Mouse (Mus musculus) liver, embryonic 14.5 days (tissue): ENCODE measurements at regions not wholly inside any gene's neighbourhood (a gene's known extent, or its start where the extent isn't known, plus 50 kb on each side); places are given as distances from the start of the nearest gene placed in this dataset.

Experiments used
- ATAC-seq: fragments of 200-750 bp; cut with Nextera tagmentation; 2 replicates; pipeline ENCODE4 v1.8.0; 2017; ENCODE audit warnings: moderate number of reproducible peaks, mild to moderate bottlenecking, moderate library complexity; ENCODE audit not compliant: insufficient read depth
- DNase-seq, 3 experiments: peaks; one replicate each; pipeline ENCODE4 v3.0.0-alpha.2; 2012 to 2013; ENCODE audit warnings: low read depth in 3 of 3, low spot score in 3 of 3
- H3K27ac ChIP-seq: fragments of 300-500 bp; sonication (generic); 2 replicates; pipeline ENCODE4 v1.5.1; 2014; ENCODE audit warnings: moderate library complexity, mild to moderate bottlenecking, control low read depth, inconsistent platforms
- H3K27me3 ChIP-seq: fragments of 300-500 bp; sonication (generic); 2 replicates; pipeline ENCODE4 v1.6.1; 2014; ENCODE audit warnings: mild to moderate bottlenecking, low read length, moderate library complexity; ENCODE audit not compliant: control insufficient read depth, insufficient read depth
- H3K36me3 ChIP-seq: fragments of 300-500 bp; sonication (generic); replicated peaks from 2 replicates; pipeline ENCODE4 v1.6.1; 2014; ENCODE audit warnings: low read depth; ENCODE audit not compliant: control insufficient read depth, insufficient read depth
- H3K4me1 ChIP-seq, 2 experiments: fragments of 200-500 bp in 1 of 2; fragments of 300-500 bp in 1 of 2; sonication (generic) in 1 of 2; replicated peaks; 2 replicates each; pipeline ENCODE4 v1.6.1; 2012 to 2014; ENCODE audit warnings: antibody characterized with exemption in 1 of 2, inconsistent platforms in 1 of 2, low read length in 1 of 2; ENCODE audit not compliant: control insufficient read depth in 2 of 2, insufficient read depth in 2 of 2
- H3K4me2 ChIP-seq: fragments of 300-500 bp; sonication (generic); 2 replicates; pipeline ENCODE4 v1.6.1; 2014; ENCODE audit warnings: low read depth, mild to moderate bottlenecking, control low read depth, moderate library complexity
- H3K4me3 ChIP-seq, 2 experiments: fragments of 200-500 bp in 1 of 2; fragments of 300-500 bp in 1 of 2; sonication (generic) in 1 of 2; 2 replicates each; pipeline ENCODE4 v1.5.1; 2012 to 2014; ENCODE audit warnings: low read depth in 2 of 2, low read length in 2 of 2, mild to moderate bottlenecking in 2 of 2, control low read depth in 1 of 2, inconsistent platforms in 1 of 2, moderate library complexity in 1 of 2; ENCODE audit not compliant: insufficient read depth in 1 of 2
- H3K9ac ChIP-seq: fragments of 300-500 bp; sonication (generic); replicated peaks from 2 replicates; pipeline ENCODE4 v1.6.1; 2014; ENCODE audit warnings: mild to moderate bottlenecking, control low read depth, moderate library complexity
- H3K9me3 ChIP-seq: fragments of 300-500 bp; sonication (generic); 2 replicates; pipeline ENCODE4 v1.6.1; 2016; ENCODE audit warnings: low read length, mixed read lengths; ENCODE audit not compliant: control insufficient read depth
- CTCF ChIP-seq: IDR thresholded peaks from 2 replicates; pipeline ENCODE4 v1.5.1; 2016; ENCODE audit warnings: antibody characterized with exemption, low read depth, control low read depth
- EP300 ChIP-seq: IDR thresholded peaks from 2 replicates; pipeline ENCODE4 v1.6.1; 2016; ENCODE audit warnings: antibody characterized with exemption, low read depth
- WGBS: fragments of 180-500 bp; shearing (Covaris S2); extraction: QIAGEN DNeasy Blood & Tissue Kit; methylation state at CpG from one replicate; pipeline ENCODE4 v1.1.7; 2014; ENCODE audit not compliant: insufficient replicate concordance; 5-methylcytosine and 5-hydroxymethylcytosine counted together

DNA sequence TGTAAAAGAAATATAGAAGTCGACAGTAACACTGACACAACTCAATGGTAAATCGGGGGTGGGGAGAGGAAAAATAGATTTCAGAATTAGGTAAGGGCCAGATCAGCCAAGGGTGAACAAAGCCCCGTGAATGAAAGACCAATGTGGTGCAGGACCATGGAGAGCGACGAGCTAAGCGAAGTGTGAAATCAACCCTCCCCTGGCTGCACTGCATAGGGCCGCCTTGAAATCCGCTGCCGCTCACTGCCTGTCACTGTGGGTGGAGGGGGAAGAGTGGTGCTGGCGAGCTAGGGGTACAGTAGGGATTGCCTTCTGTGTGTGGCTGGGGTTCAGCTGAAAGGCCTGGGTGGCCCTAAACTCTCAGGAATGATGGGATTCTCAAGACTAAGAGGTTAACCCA lies 122.2 kb upstream of the Plxna4 start:
- H3K4me3 ChIP-seq: no peak overlapping the region
- WGBS: 6% methylated on average over 10 of the region's 10 CpGs

DNA sequence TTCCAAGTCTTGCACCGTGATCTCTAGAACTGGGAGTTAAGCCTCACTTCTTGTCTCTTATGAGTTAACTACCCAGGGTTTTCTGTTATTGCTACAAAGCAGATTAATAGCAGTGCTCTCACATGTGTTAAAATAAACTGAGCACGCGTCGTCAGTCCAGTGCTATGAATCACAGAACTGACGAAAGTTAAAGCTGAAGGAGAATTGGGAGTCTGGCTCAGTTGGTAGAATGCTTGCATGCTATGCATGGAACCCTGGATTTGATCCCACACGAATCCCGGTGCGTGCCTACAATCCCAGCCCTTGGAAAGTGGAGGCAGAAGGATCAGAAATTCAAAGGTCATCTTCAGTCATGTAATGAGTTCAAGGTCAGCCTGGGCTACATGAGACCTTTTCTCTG lies 121.6 kb upstream of the Plxna4 start:
- WGBS: 63% methylated on average over 8 of the region's 8 CpGs
- Histone ChIP-seq H3K36me3 (no peaks in the 10 kb centered on the region), H3K4me2 (no peak overlapping the region), H3K9ac (no peak overlapping the region), H3K4me1 (no peaks in the 10 kb centered on the region), H3K4me3 (no peak overlapping the region), H3K27ac (no peak overlapping the region), H3K27me3 (no peaks in the 10 kb centered on the region), H3K9me3 (no peaks in the 10 kb centered on the region)
- TF ChIP-seq CTCF (no peak), EP300 (no peak)
- ATAC-seq (no peak), DNase-seq (no peak)

More for the DNA sequence above, 122.2 kb upstream of the Plxna4 start:
- H3K9ac ChIP-seq: no peak overlapping the region
- no peaks in the 10 kb centered on the region for H3K9me3 ChIP-seq
- no peak overlapping the region for H3K4me2 ChIP-seq
- TF ChIP-seq CTCF (no peak), EP300 (no peak)
- H3K4me1 ChIP-seq: no peaks in the 10 kb centered on the region
- H3K36me3 ChIP-seq: no peaks in the 10 kb centered on the region
- peak in 1 of 3 experiments; percentile 1 for DNase-seq
- H3K27ac ChIP-seq: no peak overlapping the region
- ATAC-seq: no peak
- no peaks in the 10 kb centered on the region for H3K27me3 ChIP-seq

DNA sequence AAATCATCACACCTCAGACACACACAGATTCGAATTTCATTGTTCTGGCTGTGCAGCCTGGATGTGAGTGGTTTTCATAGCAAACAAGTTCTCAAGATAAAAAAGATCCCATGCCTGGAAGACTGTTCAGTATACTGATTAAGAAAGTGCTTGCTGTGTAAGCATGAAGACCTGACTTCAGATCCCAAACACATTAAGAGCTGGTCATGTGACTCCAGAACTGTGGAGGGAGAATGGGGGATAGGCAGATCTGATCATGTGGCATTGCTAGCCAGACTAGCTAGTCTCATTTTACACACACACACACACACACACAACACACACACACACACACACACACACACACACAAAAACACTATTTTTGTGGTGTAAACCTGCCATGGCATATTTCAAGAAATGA lies 119.4 kb upstream of the Plxna4 start:
- 36% methylated on average over 1 of the region's 1 CpGs for WGBS
- Histone ChIP-seq H3K36me3 (no peaks in the 10 kb centered on the region), H3K27me3 (no peaks in the 10 kb centered on the region), H3K4me1 (no peaks in the 10 kb centered on the region), H3K4me3 (no peak overlapping the region), H3K27ac (no peak overlapping the region), H3K9me3 (no peaks in the 10 kb centered on the region), H3K9ac (no peak overlapping the region), H3K4me2 (no peak overlapping the region)
- DNase-seq (no peak), ATAC-seq (no peak)
- TF ChIP-seq CTCF: no peak
- TF ChIP-seq EP300: no peak

DNA sequence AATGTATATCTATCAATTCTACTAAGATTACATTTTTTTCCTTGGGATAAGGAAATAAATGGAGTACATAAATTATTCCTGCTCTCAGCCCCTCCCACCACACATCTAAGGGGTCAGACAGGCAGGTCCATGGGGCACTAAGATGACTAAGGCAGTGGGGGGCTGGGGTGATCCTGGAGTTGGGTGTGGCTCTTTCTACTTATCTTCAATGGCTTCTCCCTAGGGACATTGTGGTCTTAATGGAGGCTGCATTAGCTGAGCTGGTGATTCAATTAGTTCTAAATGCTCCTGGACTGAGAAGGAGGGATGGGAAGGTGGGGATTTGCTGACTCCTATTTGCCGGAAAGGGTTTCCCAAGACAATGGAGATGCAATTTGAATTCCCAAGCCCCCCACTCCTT lies 118.4 kb upstream of the Plxna4 start:
- Histone ChIP-seq H3K4me1 (no peaks in the 10 kb centered on the region), H3K4me2 (no peak overlapping the region)
- 72% methylated on average over 1 of the region's 1 CpGs for WGBS

DNA sequence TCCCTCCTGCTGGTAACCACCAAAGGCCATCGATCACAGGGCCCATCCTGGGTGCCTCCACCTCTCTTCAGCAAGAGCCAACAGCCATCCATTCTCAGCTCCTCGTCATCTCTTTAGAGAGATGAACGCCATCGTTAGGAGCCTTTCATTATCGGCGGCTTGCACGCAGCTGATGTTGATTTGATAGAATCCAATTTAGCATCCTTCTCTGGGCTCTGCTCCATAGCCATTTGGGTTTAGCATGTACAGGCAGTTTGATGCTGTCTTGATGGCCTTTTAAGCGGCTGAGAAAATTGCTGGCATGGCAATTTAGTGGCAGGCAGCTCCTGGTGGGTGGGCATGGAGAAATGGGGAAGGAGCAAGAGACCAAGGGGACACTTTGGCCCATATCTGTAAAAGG lies 115.5 kb upstream of the Plxna4 start:
- H3K9me3 ChIP-seq: no peaks in the 10 kb centered on the region
- H3K4me1 ChIP-seq: no peaks in the 10 kb centered on the region
- ATAC-seq: no peak
- no peak overlapping the region for H3K4me3 ChIP-seq
- no peaks in the 10 kb centered on the region for H3K27me3 ChIP-seq
- no peak overlapping the region for H3K4me2 ChIP-seq
- DNase-seq: no peak
- no peak for TF ChIP-seq EP300
- no peak for TF ChIP-seq CTCF
- no peak overlapping the region for H3K27ac ChIP-seq
- H3K9ac ChIP-seq: no peak overlapping the region
- 65% methylated on average over 8 of the region's 8 CpGs for WGBS
- H3K36me3 ChIP-seq: no peaks in the 10 kb centered on the region

More for the DNA sequence above, 118.4 kb upstream of the Plxna4 start:
- no peak overlapping the region for H3K27ac ChIP-seq
- H3K4me3 ChIP-seq: no peak overlapping the region
- DNase-seq (no peak), ATAC-seq (no peak)
- no peaks in the 10 kb centered on the region for H3K36me3 ChIP-seq
- H3K27me3 ChIP-seq: no peaks in the 10 kb centered on the region
- H3K9ac ChIP-seq: no peak overlapping the region
- TF ChIP-seq EP300 (no peak), CTCF (no peak)
- H3K9me3 ChIP-seq: no peaks in the 10 kb centered on the region
